Mouse (Mus musculus): Measurements from ENCODE around the gene Cmtm3. TPM values are rescaled to one million over a fixed set of nuclear protein-coding genes. Genes with fewer than 3 reads are reported as not detected.

The Cmtm3 gene
- polyA plus RNA-seq (2017; shearing (Covaris generic)): 10 to 100 TPM; 20.2 to 24.7 TPM

GRCm38 (mm10) chr8:104339229-104339982, at the start of gene Cmtm3:
Gene Cmtm3 (plus strand): TSS chr8:104339410.

GRCm38 (mm10) chr8:104293081-104293480, 46.1 kb upstream of the Cmtm3 start, which contains the start of gene Cmtm2a:
Gene Cmtm2a (minus strand): TSS chr8:104293181.

GRCm38 (mm10) chr8:104309441-104310155, 29.6 kb upstream of the Cmtm3 start, which contains the start of the genes Gm45711 and Cmtm1:
Gene Gm45711 (minus strand): TSS chr8:104310081.
Gene Cmtm1 (minus strand): TSS chr8:104310145.

GRCm38 (mm10) chr8:104321267-104321666, 17.9 kb upstream of the Cmtm3 start, which contains the start of gene Gm11020:
Gene Gm11020 (plus strand): TSS chr8:104321567.

GRCm38 (mm10) chr8:104321930-104322329, 17.3 kb upstream of the Cmtm3 start, which contains the start of gene Cmtm2b:
Gene Cmtm2b (plus strand): TSS chr8:104322230.

GRCm38 (mm10) chr8:104395703-104396357, 56.6 kb downstream of the Cmtm3 start, which contains the start of gene Cmtm4:
Gene Cmtm4 (minus strand): TSS chr8:104395807.

Other genes with a start within 250 kb of the Cmtm3 start
- under 1 TPM; 0.06 to 0.19 TPM for gene Cdh5, start 237.8 kb upstream of the Cmtm3 start, polyA plus RNA-seq (2017; shearing (Covaris generic))
- under 1 TPM in 1 of 2 experiments, not detected in 1; 0.34 TPM for gene Bean1, start 169.0 kb upstream of the Cmtm3 start, polyA plus RNA-seq (2017; shearing (Covaris generic))
- gene Tk2, start 90.9 kb upstream of the Cmtm3 start, polyA plus RNA-seq (2017; shearing (Covaris generic)): 10 to 100 TPM; 61.4 to 69.4 TPM
- gene Cklf, start 88.5 kb upstream of the Cmtm3 start, polyA plus RNA-seq (2017; shearing (Covaris generic)): 100 to 1,000 TPM in 1 of 2 experiments, 10 to 100 TPM in 1; 85.6 to 108 TPM
- under 1 TPM in 1 of 2 experiments, not detected in 1; 0.48 TPM for gene Cmtm2a, start 46.2 kb upstream of the Cmtm3 start, polyA plus RNA-seq (2017; shearing (Covaris generic))
- gene Gm45711, start 29.3 kb upstream of the Cmtm3 start, polyA plus RNA-seq (2017; shearing (Covaris generic)): not detected
- under 1 TPM in 1 of 2 experiments, not detected in 1; 0.31 TPM for gene Cmtm1, start 29.3 kb upstream of the Cmtm3 start, polyA plus RNA-seq (2017; shearing (Covaris generic))
- gene Gm11020, start 17.8 kb upstream of the Cmtm3 start, polyA plus RNA-seq (2017; shearing (Covaris generic)): not detected
- not detected for gene Cmtm2b, start 17.2 kb upstream of the Cmtm3 start, polyA plus RNA-seq (2017; shearing (Covaris generic))
- under 1 TPM; 0.49 to 0.91 TPM for gene Cmtm4, start 56.4 kb downstream of the Cmtm3 start, polyA plus RNA-seq (2017; shearing (Covaris generic))
- 10 to 100 TPM; 29.0 to 38.0 TPM for gene Dync1li2, start 103.6 kb downstream of the Cmtm3 start, polyA plus RNA-seq (2017; shearing (Covaris generic))
- gene Terb1, start 170.5 kb downstream of the Cmtm3 start, polyA plus RNA-seq (2017; shearing (Covaris generic)): not detected
- gene Nae1, start 195.2 kb downstream of the Cmtm3 start, polyA plus RNA-seq (2017; shearing (Covaris generic)): 10 to 100 TPM; 72.7 to 85.3 TPM
- gene Car7, start 195.3 kb downstream of the Cmtm3 start, polyA plus RNA-seq (2017; shearing (Covaris generic)): 1 to 10 TPM; 2.6 to 2.9 TPM

All from activated CD4-positive, CD25-positive, alpha-beta regulatory T cell (primary cell).